Mouse (Mus musculus): ENCODE measurements around the gene Padi6.

Gene Padi6

DNA sequence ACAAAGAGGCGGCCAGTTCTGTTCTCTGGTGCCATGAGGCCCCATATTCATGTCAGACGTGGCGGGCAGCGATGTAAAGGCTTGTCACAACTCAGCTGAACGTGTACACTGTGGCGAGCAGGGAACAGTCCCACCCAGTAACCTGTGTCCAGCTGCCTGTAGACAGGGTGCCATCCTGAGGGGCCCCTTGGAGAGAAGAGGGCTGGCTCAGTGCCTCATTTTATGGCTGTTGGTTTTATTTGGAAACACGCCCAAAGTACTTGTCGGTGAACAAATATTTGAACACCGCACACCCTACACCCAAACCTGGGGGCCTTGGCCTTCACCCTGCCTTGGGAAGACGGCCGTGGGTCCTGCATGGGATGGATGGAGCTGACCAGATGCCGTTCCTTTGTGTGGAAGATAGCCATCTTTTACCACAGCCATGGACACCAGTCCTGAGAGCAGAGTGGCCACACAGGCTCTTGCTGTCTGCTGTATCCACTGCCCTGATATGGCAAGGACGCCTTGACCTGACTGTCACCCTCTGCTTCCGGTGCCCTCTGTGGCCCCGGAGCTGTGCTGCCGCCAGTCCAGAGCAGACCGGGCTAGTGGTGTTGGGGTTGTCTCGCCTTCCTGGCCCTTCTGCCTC, 34.0 kb downstream of the Padi6 start:
- no peak for DNase-seq (ENCODE audit: low spot score in 2 of 2)

DNA sequence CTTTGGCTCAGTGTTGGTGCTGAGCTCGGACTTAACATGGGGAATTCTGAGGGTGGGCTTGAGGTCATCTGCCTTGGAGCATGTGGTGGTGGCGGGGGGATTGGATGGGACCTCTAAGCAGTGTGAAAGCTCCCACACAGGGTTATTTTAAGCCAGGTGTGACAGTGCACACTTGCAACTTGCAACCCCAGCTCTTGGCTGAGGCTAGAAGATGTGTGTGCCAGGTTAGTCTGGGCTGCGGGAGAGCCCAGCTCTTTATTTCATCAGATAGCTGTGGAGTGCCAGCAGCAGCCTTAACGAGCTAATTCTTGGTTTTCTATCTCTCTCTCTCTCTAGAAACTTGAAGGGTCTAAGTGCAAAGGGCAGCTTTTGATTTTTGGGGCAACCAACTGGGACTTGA, 34.8 kb downstream of the Padi6 start:
- DNase-seq (ENCODE audit: low spot score in 2 of 2): no peak

DNA sequence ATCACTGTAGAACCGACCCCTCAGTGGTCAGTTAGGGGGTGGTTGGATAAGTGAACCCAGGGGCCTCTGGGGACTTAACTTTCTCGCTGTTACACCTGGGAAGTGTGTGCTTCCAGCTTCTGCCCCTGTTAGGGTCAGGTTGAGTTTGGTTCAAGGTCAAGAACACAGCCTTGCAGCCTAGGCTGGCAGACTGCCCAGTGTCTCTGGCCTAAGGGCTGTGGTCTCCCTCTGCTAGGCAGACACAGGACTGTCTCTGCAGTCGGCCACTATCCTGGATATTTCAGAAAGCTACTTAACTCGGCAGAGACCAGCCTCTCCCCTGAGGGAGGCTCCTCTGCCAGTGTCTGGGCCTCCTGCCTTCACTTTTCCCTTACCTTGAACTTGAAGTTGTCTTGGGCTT, 38.3 kb downstream of the Padi6 start:
- DNase-seq (ENCODE audit: low spot score in 2 of 2): no peak

GRCm38 (mm10) chr4:140703636-140704035, 38.8 kb downstream of the Padi6 start:
- no peak for DNase-seq (ENCODE audit: low spot score in 2 of 2)

- peak; percentile 80 to 85 for DNase-seq (ENCODE audit: low spot score in 2 of 2)
Observed at GRCm38 (mm10) chr4:140702611-140703327, 39.7 kb downstream of the Padi6 start.

DNA sequence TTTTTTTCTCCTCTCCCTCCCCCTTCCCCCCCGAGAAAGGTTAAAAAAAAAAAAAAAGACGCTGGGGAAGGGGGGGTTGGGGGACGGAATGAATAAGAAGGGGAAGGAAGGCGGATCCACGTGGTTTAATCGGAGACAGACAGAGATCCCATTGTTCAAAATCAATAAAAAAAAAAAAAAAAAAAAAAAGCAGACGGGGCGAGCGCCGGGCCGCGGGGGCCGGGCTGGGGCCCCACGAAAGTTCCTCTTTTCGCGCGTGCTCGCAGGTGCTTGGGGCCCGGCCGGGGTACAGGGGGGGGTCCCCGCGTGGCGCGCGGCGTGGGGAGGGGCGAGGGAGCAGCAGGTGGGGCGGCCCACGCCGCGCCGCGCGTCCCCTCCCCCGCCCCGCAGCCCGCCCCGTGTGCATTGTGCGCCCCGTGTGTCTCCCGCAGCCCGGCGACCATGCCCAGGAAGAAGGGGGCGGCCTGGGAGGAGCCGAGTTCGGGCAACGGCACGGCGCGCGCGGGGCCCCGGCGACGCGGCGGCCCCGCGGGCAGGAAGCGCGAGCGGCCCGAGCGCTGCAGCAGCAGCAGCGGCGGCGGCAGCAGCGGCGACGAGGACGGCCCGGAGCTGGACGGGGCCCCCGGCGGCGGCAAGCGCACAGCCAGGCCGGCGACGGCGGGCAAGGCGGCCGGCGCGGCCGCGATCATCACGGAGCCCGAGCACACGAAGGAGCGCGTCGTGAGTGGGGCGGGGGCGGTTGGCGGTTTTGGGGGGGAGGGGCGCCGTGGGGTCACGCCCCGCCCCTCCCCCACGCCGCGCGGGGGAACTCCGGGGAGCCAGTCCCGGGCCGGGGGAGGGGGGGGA, 40.5 kb downstream of the Padi6 start:
- DNase-seq (ENCODE audit: low spot score in 2 of 2): peak in 1 of 2 experiments; percentile 39

GRCm38 (mm10) chr4:140701049-140701715, 41.3 kb downstream of the Padi6 start:
- DNase-seq (ENCODE audit: low spot score in 2 of 2): peak; percentile 81 to 86

DNA sequence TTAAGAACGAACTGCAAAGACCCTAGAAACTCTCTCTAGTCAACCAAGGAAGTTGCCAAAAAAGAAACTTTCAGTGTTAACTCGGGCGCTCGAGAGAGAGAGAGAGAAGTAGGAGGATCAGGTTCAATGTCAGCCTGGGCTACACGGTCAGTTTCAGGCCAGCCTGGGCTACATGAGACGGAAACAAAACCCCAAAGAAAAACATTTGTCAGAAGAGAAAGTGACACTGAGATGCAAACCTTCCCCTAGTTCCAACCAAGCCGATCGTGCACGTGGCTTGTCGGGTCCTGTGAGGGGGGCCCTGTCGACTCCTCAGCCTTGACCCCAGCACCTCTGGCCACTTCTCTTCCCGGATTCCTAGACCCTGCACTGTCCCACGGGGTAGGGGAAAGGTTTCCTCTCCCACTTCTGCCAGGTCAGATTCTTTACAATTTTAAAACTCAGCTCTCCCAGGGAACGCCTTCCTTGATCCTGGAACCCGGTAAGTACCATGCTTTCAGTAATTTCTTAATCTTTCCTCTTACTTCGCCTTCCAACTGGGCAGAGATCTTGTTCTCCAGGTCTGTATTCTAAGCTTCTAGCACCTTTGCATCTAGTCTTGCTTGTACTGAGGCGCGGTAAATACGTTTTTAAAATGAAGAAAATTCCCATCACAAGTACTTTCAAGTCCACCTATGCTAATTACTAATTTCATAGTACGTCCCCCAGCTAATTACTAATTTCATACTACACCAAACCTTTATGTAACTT, 42.0 kb downstream of the Padi6 start, which contains the start of gene Rcc2:
Gene Rcc2, plus strand, starts transcription at position 273 of the 750 bp plus-strand sequence.
- peak in 1 of 2 experiments; percentile 43 for DNase-seq (ENCODE audit: low spot score in 2 of 2)

DNA sequence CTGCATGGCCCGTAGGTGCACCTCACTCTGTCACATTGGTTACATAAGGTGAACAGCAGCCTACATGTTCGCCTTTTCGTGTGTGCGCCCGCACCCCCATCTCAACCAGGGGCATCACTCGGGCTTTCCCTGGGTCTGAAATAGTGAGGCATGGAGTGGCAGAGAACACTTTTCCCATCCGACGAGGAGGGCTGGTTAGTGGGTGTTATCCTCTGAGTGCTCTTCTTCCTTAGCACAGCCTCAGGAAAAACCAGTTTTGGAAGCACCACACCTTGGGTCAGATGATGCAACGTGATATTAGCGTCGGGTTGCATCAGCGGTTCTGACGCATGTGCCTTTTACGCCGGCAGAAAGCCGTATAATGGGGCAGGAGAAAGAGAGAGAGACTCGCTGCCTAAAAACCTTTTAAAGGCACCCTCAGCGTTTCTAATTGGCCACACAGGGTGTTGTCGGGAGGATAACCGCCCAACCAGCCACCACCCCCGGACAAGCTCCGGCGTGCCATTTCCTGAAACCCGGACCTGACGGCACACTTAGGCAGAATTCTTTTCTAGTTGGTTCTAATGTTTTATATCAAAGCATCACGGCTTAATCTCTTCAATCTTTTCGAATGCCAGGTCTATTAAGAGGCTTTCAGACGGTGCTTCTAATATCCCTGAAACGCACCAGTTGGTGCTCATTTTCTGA, 42.9 kb downstream of the Padi6 start:
- peak; percentile 74 to 78 for DNase-seq (ENCODE audit: low spot score in 2 of 2)

DNA sequence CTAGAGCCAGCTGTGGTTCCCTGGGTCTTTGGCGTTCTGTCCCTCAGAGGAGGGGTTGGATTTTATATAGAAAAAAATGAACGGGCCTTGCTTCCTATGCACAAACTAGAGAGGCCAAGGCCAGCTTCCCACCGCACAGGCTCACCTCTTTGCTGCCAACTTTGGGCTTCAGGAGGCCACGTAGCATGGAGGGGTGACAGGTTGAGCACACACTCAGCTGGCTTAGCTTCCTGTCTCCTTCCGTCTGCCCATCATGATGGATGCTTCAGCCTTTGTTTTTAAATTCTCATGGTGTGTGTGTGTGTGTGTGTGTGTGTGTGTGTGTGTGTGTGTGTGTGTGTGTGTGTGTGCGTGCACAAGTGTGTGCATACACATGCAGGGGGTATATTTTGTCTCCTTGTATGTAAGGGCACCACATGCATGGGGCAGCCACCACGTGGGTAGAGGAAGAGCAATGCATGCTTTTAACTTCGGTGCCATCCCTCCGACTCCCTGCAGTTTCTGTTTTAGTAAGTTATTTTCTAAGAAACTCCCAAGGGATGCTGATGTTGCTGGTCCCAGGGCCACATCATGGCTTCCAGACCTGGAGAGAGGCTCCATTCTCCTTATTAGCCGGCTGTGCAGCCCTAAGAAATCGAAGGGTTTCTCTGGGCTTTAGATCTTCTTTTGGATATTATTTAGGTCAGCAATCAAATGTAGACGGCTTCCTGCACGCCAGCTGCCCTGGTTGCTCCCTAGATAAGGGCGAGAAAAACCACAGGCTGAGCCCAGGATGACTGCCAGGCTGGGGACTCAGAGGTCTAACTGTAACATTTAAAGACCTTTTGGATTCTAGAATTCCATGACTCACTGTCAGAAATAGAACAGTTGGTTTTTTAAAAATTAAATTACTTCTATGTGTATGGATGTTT, 46.5 kb downstream of the Padi6 start:
- no peak for DNase-seq (ENCODE audit: low spot score in 2 of 2)

GRCm38 (mm10) chr4:140695146-140695545, 47.3 kb downstream of the Padi6 start:
- no peak for DNase-seq (ENCODE audit: low spot score in 2 of 2)

GRCm38 (mm10) chr4:140694551-140695060, 47.8 kb downstream of the Padi6 start:
- no peak for DNase-seq (ENCODE audit: low spot score in 2 of 2)

GRCm38 (mm10) chr4:140693513-140693912, 48.9 kb downstream of the Padi6 start:
- no peak for DNase-seq (ENCODE audit: low spot score in 2 of 2)

- no peak for DNase-seq (ENCODE audit: low spot score in 2 of 2)
Observed at GRCm38 (mm10) chr4:140691481-140691880, 51.0 kb downstream of the Padi6 start.

GRCm38 (mm10) chr4:140689873-140690655, 52.4 kb downstream of the Padi6 start:
- DNase-seq (ENCODE audit: low spot score in 2 of 2): no peak

GRCm38 (mm10) chr4:140688826-140689425, 53.5 kb downstream of the Padi6 start:
- no peak for DNase-seq (ENCODE audit: low spot score in 2 of 2)

DNA sequence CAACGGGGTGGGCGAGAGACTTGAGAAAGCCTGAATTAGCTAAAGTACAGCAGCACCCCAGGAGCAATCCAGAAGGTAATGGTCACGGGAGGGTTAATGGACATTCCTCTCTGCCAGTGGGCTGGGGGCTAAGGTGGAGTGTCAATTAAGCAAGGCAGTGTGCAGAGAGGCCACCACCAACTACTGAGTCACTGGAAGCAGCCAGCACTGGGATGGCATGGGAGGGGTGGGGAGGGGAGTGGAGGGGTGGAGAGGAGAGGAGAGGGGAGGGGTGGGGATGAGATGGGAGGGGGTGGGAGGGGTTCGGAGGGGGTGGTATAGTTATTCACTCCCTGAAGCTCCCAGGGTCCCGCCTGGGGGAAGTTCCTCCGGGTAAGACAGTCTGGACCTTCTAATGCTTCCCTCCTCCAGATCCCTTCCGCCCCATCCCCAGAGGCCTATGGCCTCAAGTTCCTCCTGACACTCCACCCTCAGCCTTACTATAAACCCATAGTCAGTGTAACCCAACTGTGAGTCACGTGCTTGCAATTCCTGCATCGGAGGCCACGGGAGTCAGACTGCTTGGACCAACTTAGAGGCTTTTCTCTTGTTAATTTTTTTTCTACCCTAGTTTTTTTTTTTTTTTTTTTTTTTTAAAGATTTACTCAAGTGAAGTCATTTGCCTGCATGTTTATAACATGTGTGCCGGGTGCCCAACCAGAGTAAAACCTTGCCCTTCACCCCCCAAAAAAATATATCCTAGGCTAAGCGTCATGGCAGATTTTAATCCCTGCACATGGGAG, 54.2 kb downstream of the Padi6 start:
- DNase-seq (ENCODE audit: low spot score in 2 of 2): no peak

Measured in right cerebral cortex, postnatal 10 days (tissue).